Mouse (Mus musculus) forebrain, embryonic 12.5 days (tissue): Measurements from ENCODE around the gene Epha1. TPM values are rescaled to one million over a fixed set of nuclear protein-coding genes. Genes with fewer than 3 reads are reported as not detected.

Experiments used
- ATAC-seq: fragments of 200-750 bp; cut with Nextera tagmentation; 2 replicates; pipeline ENCODE4 v1.8.0; 2017; ENCODE audit warnings: moderate TSS enrichment; ENCODE audit not compliant: low FRiP score
- H3K27ac ChIP-seq: fragments of 300-500 bp; sonication (generic); 2 replicates; pipeline ENCODE4 v1.5.1; 2016; ENCODE audit warnings: mild to moderate bottlenecking
- H3K27me3 ChIP-seq: fragments of 300-500 bp; sonication (generic); 2 replicates; pipeline ENCODE4 v1.6.1; 2016; ENCODE audit warnings: mild to moderate bottlenecking
- H3K36me3 ChIP-seq: fragments of 300-500 bp; sonication (generic); replicated peaks from 2 replicates; pipeline ENCODE4 v1.6.1; 2016; ENCODE audit warnings: mild to moderate bottlenecking
- H3K4me1 ChIP-seq: fragments of 300-500 bp; sonication (generic); 2 replicates; pipeline ENCODE4 v1.6.1; 2016
- H3K4me2 ChIP-seq: fragments of 300-500 bp; sonication (generic); 2 replicates; pipeline ENCODE4 v1.6.1; 2016; ENCODE audit warnings: mild to moderate bottlenecking, moderate library complexity
- H3K4me3 ChIP-seq: fragments of 300-500 bp; sonication (generic); replicated peaks from 2 replicates; pipeline ENCODE4 v1.5.1; 2016; ENCODE audit warnings: mild to moderate bottlenecking
- H3K9ac ChIP-seq: fragments of 300-500 bp; sonication (generic); 2 replicates; pipeline ENCODE4 v1.6.1; 2016; ENCODE audit warnings: mild to moderate bottlenecking
- H3K9me3 ChIP-seq: fragments of 300-500 bp; sonication (generic); 2 replicates; pipeline ENCODE4 v1.6.1; 2016
- WGBS: fragments of 180-500 bp; shearing (Covaris S2); methylation state at CpG from one replicate; pipeline ENCODE4 v1.1.7; 2016; 5-methylcytosine and 5-hydroxymethylcytosine counted together
- polyA plus RNA-seq: library from polyadenylated mRNA; unstranded; fragments of >200 nt; fragmentation: Nextera tagmentation; extraction: Ambion mirVana; gene quantifications from 2 replicates; pipeline ENCODE4 v1.2.1, GENCODE M21; 2016

Gene Epha1
- polyA plus RNA-seq, result 0.69 and 1.4 TPM in 2 replicates

DNA sequence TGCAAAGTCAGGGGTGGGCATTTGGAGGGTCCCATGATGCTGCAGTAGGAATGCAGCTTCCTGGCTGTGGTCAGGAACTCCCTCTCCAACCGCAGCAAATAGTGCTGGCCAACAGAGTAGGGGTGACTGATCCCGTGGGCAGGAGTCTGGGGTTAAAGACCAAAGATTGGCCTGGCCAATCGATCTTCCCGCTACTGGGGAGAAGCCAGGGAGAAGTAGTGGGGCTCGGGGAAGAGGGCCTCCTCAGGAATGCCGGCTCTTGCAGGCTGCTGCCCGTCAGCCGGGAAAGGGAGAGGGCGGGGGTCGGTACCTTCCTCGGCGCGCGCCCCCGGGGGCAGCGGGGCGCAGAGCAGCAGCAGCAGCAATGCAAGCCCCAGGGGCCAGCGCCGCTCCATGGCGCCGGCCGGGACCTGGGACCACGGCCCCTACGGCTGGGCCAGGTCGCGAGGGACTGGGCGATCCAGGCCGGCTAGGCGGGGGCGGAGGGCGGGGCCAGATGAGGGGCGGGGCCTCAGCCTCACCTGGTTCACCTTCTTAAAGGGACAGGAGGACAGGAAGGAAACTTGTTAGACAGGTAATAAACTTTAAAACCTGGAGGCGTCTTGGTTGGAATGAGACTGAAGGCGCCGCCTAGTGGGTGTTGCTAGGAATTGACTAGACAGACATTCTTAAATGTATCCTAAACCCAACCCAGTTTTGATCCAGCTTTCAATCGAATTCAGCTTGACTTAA lies at the start of gene Epha1:
Gene Epha1 (minus strand): TSS at position 453 of the 732 bp plus-strand sequence.
- H3K4me1 ChIP-seq, result peaks cover 17% of the 10 kb centered on the region

DNA sequence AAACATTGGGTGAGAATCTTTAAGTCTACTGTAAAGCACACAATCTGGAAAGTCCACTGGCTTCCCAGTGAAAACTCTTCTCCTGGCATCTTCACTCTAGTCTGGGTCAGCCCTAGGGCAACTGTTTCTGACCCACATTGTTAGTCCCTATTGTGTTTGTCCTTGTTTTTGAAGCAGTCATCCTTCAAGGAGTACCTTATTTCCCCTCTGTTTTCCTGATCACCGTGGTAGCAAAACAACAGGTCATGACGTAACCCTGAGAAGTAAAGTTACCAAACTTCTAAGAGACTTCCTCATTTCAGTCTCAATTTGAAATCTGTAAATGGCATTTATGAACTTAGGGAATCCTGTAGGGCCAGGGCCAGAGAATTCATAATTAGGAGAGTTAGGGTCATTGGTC lies 48.4 kb upstream of the Epha1 start:
- no peak for ATAC-seq
- no peak overlapping the region for H3K9ac ChIP-seq
- no peak overlapping the region for H3K4me2 ChIP-seq
- H3K27me3 ChIP-seq, result no peaks in the 10 kb centered on the region
- H3K4me3 ChIP-seq, result no peak overlapping the region
- 71% methylated on average over 2 of the region's 2 CpGs for WGBS
- no peaks in the 10 kb centered on the region for H3K4me1 ChIP-seq
- no peaks in the 10 kb centered on the region for H3K9me3 ChIP-seq
- no peaks in the 10 kb centered on the region for H3K36me3 ChIP-seq
- H3K27ac ChIP-seq, result no peak overlapping the region

More for the DNA sequence above, at the start of gene Epha1:
- under 1% methylated on average over 34 of the region's 36 CpGs for WGBS
- no peak within 1 kb of the TSS for H3K27ac ChIP-seq
- H3K4me3 ChIP-seq, result peak within 1 kb of the TSS; percentile 50
- H3K9ac ChIP-seq, result peak within 1 kb of the TSS; percentile 50
- peak; percentile 76 for ATAC-seq
- H3K4me2 ChIP-seq, result peak within 1 kb of the TSS; percentile 95
- no peaks in the 10 kb centered on the region for H3K9me3 ChIP-seq
- H3K36me3 ChIP-seq, result no peaks in the 10 kb centered on the region
- H3K27me3 ChIP-seq, result peaks cover 28% of the 10 kb centered on the region

GRCm38 (mm10) chr6:42419443-42419842 lies 46.4 kb upstream of the Epha1 start:
- Histone ChIP-seq H3K27me3 (no peaks in the 10 kb centered on the region), H3K9ac (no peak overlapping the region), H3K4me1 (no peaks in the 10 kb centered on the region), H3K27ac (no peak overlapping the region), H3K4me2 (no peak overlapping the region), H3K36me3 (no peaks in the 10 kb centered on the region), H3K9me3 (no peaks in the 10 kb centered on the region), H3K4me3 (no peak overlapping the region)
- ATAC-seq, result no peak
- 90% methylated on average over 2 of the region's 2 CpGs for WGBS

GRCm38 (mm10) chr6:42405134-42405533 lies 32.1 kb upstream of the Epha1 start, which contains the start of gene Tas2r135:
Gene Tas2r135 (plus strand): TSS chr6:42405434.
- H3K9me3 ChIP-seq, result no peaks in the 10 kb centered on the region
- no peak within 1 kb of the TSS for H3K4me2 ChIP-seq
- no peaks in the 10 kb centered on the region for H3K36me3 ChIP-seq
- ATAC-seq, result no peak
- no peaks in the 10 kb centered on the region for H3K4me1 ChIP-seq
- H3K27me3 ChIP-seq, result no peaks in the 10 kb centered on the region
- WGBS, result 87% methylated on average over 2 of the region's 2 CpGs
- no peak within 1 kb of the TSS for H3K9ac ChIP-seq
- H3K27ac ChIP-seq, result no peak within 1 kb of the TSS
- H3K4me3 ChIP-seq, result no peak within 1 kb of the TSS

GRCm38 (mm10) chr6:42399938-42400337 lies 26.9 kb upstream of the Epha1 start, which contains the start of gene Tas2r143:
Gene Tas2r143 (plus strand): TSS chr6:42400238.
- H3K27ac ChIP-seq, result no peak within 1 kb of the TSS
- no peak within 1 kb of the TSS for H3K4me2 ChIP-seq
- H3K4me1 ChIP-seq, result no peaks in the 10 kb centered on the region
- H3K9me3 ChIP-seq, result no peaks in the 10 kb centered on the region
- WGBS, result 96% methylated on average over 1 of the region's 1 CpGs
- no peak for ATAC-seq
- H3K4me3 ChIP-seq, result no peak within 1 kb of the TSS
- H3K36me3 ChIP-seq, result no peaks in the 10 kb centered on the region
- H3K27me3 ChIP-seq, result no peaks in the 10 kb centered on the region
- no peak within 1 kb of the TSS for H3K9ac ChIP-seq

DNA sequence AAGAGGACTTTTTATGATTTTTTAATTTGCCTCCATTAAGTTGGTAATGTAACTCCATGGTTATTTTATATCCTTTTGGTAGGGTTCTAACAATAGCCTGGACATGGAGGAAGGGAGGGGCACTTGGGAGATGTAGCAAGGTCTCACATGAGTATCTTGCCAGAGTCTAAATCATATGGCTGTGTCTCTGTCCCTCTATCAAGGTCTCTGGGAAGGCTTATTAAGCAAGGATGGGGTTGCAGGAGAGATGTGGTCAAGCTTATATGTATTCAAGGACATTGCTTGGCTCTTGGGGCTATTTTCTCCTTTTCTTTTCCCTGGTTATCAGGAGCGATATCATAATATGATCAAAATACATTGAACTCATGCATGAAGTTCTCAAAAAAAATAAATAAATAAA lies 25.9 kb upstream of the Epha1 start:
- H3K27me3 ChIP-seq, result no peaks in the 10 kb centered on the region
- no peaks in the 10 kb centered on the region for H3K9me3 ChIP-seq
- H3K4me3 ChIP-seq, result no peak overlapping the region
- H3K27ac ChIP-seq, result no peak overlapping the region
- H3K4me2 ChIP-seq, result no peak overlapping the region
- 95% methylated on average over 1 of the region's 1 CpGs for WGBS
- no peak for ATAC-seq
- H3K36me3 ChIP-seq, result no peaks in the 10 kb centered on the region
- no peaks in the 10 kb centered on the region for H3K4me1 ChIP-seq
- H3K9ac ChIP-seq, result no peak overlapping the region

DNA sequence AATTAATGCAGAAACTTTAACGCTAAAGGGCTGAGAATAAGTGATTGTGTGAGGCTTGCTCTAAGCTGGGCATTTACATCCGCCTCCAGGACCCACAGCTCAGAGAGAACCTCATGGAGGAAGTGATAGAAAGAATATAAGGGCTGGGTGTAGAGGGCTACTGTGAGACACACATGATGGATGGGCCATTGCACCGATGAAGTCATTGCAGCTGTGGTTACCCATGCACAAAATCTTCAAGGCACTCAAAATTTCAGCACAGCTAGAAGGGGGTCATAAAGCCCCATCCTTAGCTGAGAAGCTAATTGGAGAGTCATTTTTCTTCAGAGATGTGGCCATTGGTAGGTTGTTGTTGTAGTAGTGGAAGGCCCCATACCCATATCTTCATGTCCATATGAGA lies 25.2 kb upstream of the Epha1 start:
- WGBS, result 89% methylated on average over 3 of the region's 3 CpGs
- no peak for ATAC-seq

DNA sequence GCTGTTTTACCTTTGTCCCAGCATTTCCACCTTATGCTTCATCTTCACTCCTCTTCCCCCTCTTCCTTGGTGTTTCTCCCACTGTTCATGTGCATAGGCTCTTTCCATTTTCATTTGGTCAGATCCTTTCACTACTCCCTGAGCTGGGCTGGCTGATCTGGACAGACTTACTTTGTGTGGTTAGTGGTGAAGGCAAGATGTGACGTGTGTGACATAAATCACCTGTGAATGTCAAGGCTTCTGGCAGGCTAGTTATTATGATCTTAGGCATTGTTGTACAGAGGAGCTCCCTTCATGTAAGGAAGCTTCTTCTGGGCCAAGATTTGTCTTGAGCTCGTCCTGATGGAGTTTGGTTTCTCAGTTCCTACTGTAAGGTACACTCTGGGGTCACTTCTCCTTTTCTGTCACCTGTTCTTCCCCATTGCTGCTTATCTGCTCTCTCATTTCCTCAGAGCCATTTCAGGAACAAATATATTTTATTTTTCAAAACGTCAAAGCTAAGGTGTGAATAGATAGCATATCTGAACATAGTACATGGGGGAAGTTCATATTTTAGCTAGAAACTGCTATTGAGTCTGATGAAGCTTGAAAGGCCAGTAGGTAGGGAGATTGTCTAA lies 24.1 kb upstream of the Epha1 start:
- Histone ChIP-seq H3K9ac (no peak overlapping the region), H3K27me3 (no peaks in the 10 kb centered on the region), H3K4me2 (no peak overlapping the region), H3K4me1 (no peaks in the 10 kb centered on the region), H3K9me3 (no peaks in the 10 kb centered on the region), H3K4me3 (no peak overlapping the region), H3K36me3 (no peaks in the 10 kb centered on the region), H3K27ac (no peak overlapping the region)
- ATAC-seq, result no peak
- WGBS, result 76% methylated on average over 3 of the region's 3 CpGs

More for the DNA sequence above, 25.2 kb upstream of the Epha1 start:
- H3K4me1 ChIP-seq, result no peaks in the 10 kb centered on the region
- H3K4me2 ChIP-seq, result no peak overlapping the region
- H3K9me3 ChIP-seq, result no peaks in the 10 kb centered on the region
- H3K9ac ChIP-seq, result no peak overlapping the region
- H3K4me3 ChIP-seq, result no peak overlapping the region
- H3K36me3 ChIP-seq, result no peaks in the 10 kb centered on the region
- no peaks in the 10 kb centered on the region for H3K27me3 ChIP-seq
- H3K27ac ChIP-seq, result no peak overlapping the region

DNA sequence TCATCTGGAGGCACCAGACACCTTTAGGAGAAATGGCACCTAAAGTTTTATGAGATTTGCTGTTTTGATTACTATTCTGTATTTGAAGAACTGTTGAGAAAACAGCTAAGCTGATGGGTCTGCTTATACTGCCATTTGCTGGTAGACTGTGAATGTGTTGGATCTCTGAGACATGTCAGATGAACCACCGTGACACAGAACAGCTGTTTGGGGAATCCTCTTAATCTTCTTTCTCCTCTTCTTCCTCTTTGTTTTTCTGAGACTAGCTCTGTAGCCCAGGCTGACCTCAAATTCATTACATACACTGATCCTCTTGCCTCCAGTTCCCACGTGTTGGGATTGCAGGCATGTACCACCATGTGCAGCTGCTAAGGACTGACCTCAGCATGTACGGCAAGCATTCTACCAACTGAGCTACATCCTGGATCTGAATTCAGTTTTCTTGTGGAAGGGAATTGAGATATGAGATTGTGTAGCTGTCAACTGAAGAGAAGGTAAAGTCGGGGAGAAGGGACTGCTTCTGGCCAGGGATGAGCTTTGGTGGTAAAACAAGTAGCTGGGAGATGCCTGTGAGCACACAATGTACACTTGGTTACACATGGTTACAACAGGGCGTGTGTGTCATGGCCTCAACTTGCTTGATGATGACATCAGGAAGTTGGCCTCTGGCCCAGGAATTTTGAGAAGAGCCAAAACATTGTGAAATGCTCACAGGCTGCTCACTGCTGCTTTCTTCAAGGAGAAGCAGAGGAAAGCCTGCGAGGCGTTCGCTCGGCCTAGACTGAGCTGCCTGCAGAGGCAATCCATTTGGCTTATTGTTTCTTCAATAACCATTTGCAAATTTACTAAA lies 23.1 kb upstream of the Epha1 start:
- Histone ChIP-seq H3K4me2 (no peak overlapping the region), H3K4me1 (no peaks in the 10 kb centered on the region), H3K36me3 (no peaks in the 10 kb centered on the region), H3K9ac (no peak overlapping the region), H3K9me3 (no peaks in the 10 kb centered on the region), H3K27ac (no peak overlapping the region), H3K4me3 (no peak overlapping the region), H3K27me3 (no peaks in the 10 kb centered on the region)
- ATAC-seq, result no peak
- 79% methylated on average over 9 of the region's 9 CpGs for WGBS

DNA sequence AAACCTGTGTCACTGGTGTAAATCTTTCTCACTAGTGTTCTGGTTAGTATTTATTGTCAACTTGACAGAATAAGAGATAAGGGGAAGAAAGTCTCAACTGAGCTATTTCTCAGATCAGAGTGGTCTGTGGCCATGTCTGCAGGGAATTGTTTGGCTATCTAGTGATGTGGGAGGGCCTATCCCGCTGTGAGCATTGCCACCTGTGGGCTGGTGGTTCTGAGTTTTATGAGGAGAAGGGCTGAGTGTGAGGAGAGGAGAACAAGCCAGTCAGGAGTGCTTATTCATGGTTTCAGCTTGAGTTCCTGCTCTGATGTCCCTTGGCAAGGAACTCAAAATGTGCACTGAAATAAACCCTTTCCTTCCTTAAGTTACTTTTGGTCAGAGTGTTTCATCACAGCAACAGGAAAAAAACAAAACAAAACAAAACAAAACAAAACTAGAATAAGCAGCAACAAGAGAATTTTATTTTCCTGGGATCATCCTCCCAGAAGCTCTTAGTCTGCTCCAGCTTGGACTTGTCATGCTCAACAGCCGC lies 18.8 kb upstream of the Epha1 start:
- Histone ChIP-seq H3K9me3 (no peaks in the 10 kb centered on the region), H3K4me3 (no peak overlapping the region)
- WGBS, result 58% methylated on average over 2 of the region's 2 CpGs

DNA sequence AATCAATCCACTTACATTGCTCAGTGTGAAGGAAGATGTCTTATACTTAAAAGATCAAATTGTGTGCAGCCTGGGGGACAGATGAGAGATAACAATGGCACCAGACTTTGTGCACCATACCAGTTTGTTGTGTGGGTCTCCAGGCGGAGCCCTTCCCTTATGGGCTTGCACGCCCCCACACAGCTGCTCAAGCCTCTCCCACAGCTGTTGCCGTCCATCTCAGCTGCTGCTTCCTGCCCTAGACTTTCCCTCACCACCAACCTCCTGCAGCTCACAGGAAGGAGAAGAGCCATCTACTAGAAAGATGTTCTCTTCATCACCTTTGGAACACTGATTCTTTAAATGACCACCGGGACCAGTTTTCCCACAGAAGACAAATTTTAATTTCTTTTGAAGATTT lies 12.6 kb upstream of the Epha1 start:
- Histone ChIP-seq H3K9me3 (no peaks in the 10 kb centered on the region), H3K27me3 (no peaks in the 10 kb centered on the region), H3K9ac (no peak overlapping the region), H3K36me3 (no peaks in the 10 kb centered on the region), H3K4me1 (no peaks in the 10 kb centered on the region), H3K27ac (no peak overlapping the region), H3K4me3 (no peak overlapping the region), H3K4me2 (no peak overlapping the region)
- 89% methylated on average over 4 of the region's 4 CpGs for WGBS
- no peak for ATAC-seq

More for the DNA sequence above, 18.8 kb upstream of the Epha1 start:
- ATAC-seq, result no peak
- no peak overlapping the region for H3K9ac ChIP-seq
- no peak overlapping the region for H3K27ac ChIP-seq
- H3K27me3 ChIP-seq, result no peaks in the 10 kb centered on the region
- H3K4me1 ChIP-seq, result no peaks in the 10 kb centered on the region
- no peaks in the 10 kb centered on the region for H3K36me3 ChIP-seq
- no peak overlapping the region for H3K4me2 ChIP-seq

DNA sequence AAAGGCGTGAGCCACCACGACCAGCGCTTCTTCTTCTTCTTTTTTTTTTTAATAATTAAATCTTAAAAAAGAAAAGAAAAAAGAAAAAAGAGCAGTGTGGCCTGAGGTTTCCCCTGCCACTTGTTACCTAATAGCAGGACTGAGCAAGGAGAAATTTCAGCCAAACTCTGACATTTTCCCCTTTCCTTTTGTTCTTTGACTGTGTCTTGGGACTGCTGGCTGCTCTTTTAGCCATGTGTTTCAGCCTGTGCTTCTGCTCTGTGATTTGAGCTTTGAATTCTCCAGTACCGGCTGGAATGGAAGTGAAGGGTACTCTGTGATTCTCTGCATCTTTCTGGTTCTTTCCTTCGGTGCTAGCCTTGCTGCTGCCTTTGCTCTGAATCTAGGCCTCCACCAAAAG lies 10.3 kb upstream of the Epha1 start:
- no peak overlapping the region for H3K4me2 ChIP-seq
- H3K36me3 ChIP-seq, result no peaks in the 10 kb centered on the region
- H3K4me1 ChIP-seq, result no peaks in the 10 kb centered on the region
- ATAC-seq, result no peak
- no peaks in the 10 kb centered on the region for H3K27me3 ChIP-seq
- H3K9ac ChIP-seq, result no peak overlapping the region
- H3K27ac ChIP-seq, result no peak overlapping the region
- whole genome bisulfite sequencing, result 94% methylated on average over 5 of the region's 5 CpGs
- no peaks in the 10 kb centered on the region for H3K9me3 ChIP-seq
- H3K4me3 ChIP-seq, result no peak overlapping the region
